Mouse (Mus musculus) G1E (cell line): ENCODE measurements at regions not wholly inside any gene's neighbourhood (a gene's known extent, or its start where the extent isn't known, plus 50 kb on each side); places are given as distances from the start of the nearest gene placed in this dataset.

Experiments used
- ATAC-seq: 2 replicates; pipeline ENCODE4 v1.8.0; 2016; ENCODE audit warnings: mild to moderate bottlenecking; ENCODE audit not compliant: insufficient number of reproducible peaks, poor library complexity, low FRiP score, severe bottlenecking; ENCODE audit errors: extremely low read depth
- DNase-seq: peaks from one replicate; pipeline ENCODE4 v3.0.0; 2012; ENCODE audit warnings: low spot score
- H3K27me3 ChIP-seq: 2 replicates; pipeline ENCODE4 v1.6.1; 2012; ENCODE audit warnings: mild to moderate bottlenecking, low read length, inconsistent platforms; ENCODE audit not compliant: insufficient read depth
- H3K36me3 ChIP-seq: replicated peaks from 2 replicates; pipeline ENCODE3; 2012; ENCODE audit warnings: mild to moderate bottlenecking, inconsistent platforms
- H3K4me1 ChIP-seq: 2 replicates; pipeline ENCODE4 v1.6.1; 2012; ENCODE audit warnings: low read depth, low read length, inconsistent platforms, mixed read lengths; ENCODE audit not compliant: insufficient read depth
- H3K4me3 ChIP-seq: 2 replicates; pipeline ENCODE4 v1.5.1; 2012; ENCODE audit warnings: low read depth, mild to moderate bottlenecking, inconsistent platforms, low read length, moderate library complexity, mixed read lengths
- H3K9me3 ChIP-seq: replicated peaks from 2 replicates; pipeline ENCODE4 v1.6.1; 2012; ENCODE audit warnings: inconsistent platforms
- CTCF ChIP-seq: IDR thresholded peaks from 2 replicates; pipeline ENCODE4 v1.5.1; 2012; ENCODE audit warnings: low read depth, low read length, inconsistent platforms, mixed read lengths
- GATA1 ChIP-seq: IDR thresholded peaks from 2 replicates; pipeline ENCODE4 v1.6.1; 2012; ENCODE audit warnings: borderline replicate concordance, low read length, inconsistent platforms, mixed read lengths
- GATA2 ChIP-seq: IDR thresholded peaks from 2 replicates; pipeline ENCODE4 v1.6.1; 2012; ENCODE audit warnings: low read depth, low read length, inconsistent platforms, borderline replicate concordance
- POLR2AphosphoS5 ChIP-seq: IDR thresholded peaks from 2 replicates; pipeline ENCODE4 v1.6.1; 2012; ENCODE audit warnings: low read depth, low read length, inconsistent platforms; ENCODE audit not compliant: insufficient replicate concordance
- TAL1 ChIP-seq: conservative IDR thresholded peaks from 2 replicates; pipeline ENCODE4 v1.6.1; 2012; ENCODE audit warnings: low read depth, low read length, inconsistent platforms, mixed read lengths

- no peaks in the 10 kb centered on the region for H3K9me3 ChIP-seq
- TF ChIP-seq TAL1 (no peak), POLR2AphosphoS5 (no peak), GATA2 (no peak), GATA1 (no peak), CTCF (no peak)
- peak; percentile 63 for ATAC-seq
- H3K4me3 ChIP-seq, result peak overlapping the region; percentile 65
- peaks cover 54% of the 10 kb centered on the region for H3K36me3 ChIP-seq
- peak; percentile 48 for DNase-seq
- peaks cover 56% of the 10 kb centered on the region for H3K4me1 ChIP-seq
- no peaks in the 10 kb centered on the region for H3K27me3 ChIP-seq
Observed at GRCm38 (mm10) chr16:29833875-29834274, 230.3 kb upstream of the Hes1 start.

- DNase-seq, result peak; percentile 44
- H3K4me1 ChIP-seq, result peaks cover 64% of the 10 kb centered on the region
- H3K9me3 ChIP-seq, result no peaks in the 10 kb centered on the region
- TF ChIP-seq CTCF, result no peak
- no peak for TF ChIP-seq POLR2AphosphoS5
- no peak for TF ChIP-seq GATA2
- no peak for TF ChIP-seq GATA1
- TF ChIP-seq TAL1, result no peak
- H3K36me3 ChIP-seq, result peaks cover 46% of the 10 kb centered on the region
- ATAC-seq, result 0 out of 2 replicates have a peak, but pooled peaks have one; percentile 30
- peak overlapping the region; percentile 65 for H3K4me3 ChIP-seq
- H3K27me3 ChIP-seq, result no peaks in the 10 kb centered on the region
Observed at GRCm38 (mm10) chr16:29834669-29835068, 229.5 kb upstream of the Hes1 start.

GRCm38 (mm10) chr16:29837025-29837629 lies 227.1 kb upstream of the Hes1 start:
- no peak for TF ChIP-seq GATA2
- no peak for TF ChIP-seq POLR2AphosphoS5
- no peak for TF ChIP-seq CTCF
- no peak for TF ChIP-seq TAL1
- TF ChIP-seq GATA1, result no peak
- Histone ChIP-seq H3K27me3 (no peaks in the 10 kb centered on the region), H3K9me3 (no peaks in the 10 kb centered on the region), H3K4me3 (no peak overlapping the region), H3K4me1 (peaks cover 79% of the 10 kb centered on the region), H3K36me3 (peaks cover 30% of the 10 kb centered on the region)
- no peak for ATAC-seq
- no peak for DNase-seq

DNA sequence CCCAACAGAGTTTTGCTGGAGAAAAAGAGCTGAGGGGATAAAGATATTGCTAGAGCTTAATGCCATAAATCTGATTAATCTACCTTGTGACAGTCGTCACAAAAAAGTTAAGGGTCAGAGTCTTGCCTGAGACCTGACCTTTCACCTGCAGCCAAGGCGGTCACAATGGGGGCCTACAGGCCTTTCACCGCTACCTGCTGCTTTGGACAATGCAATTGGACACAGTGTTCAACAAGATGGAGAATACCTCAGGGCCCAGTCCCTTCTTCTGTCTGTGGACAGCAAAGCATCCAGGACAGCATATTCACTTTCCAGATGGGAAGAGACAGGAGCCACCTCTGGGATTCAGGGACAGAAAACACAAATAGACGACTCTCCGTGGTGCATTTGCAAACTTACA lies 226.3 kb upstream of the Hes1 start:
- H3K36me3 ChIP-seq, result peaks cover 29% of the 10 kb centered on the region
- TF ChIP-seq GATA1, result no peak
- TF ChIP-seq TAL1, result no peak
- no peak for TF ChIP-seq POLR2AphosphoS5
- TF ChIP-seq GATA2, result no peak
- TF ChIP-seq CTCF, result no peak
- H3K4me3 ChIP-seq, result no peak overlapping the region
- H3K4me1 ChIP-seq, result peaks cover 82% of the 10 kb centered on the region
- H3K9me3 ChIP-seq, result no peaks in the 10 kb centered on the region
- H3K27me3 ChIP-seq, result no peaks in the 10 kb centered on the region
- no peak for DNase-seq
- no peak for ATAC-seq

DNA sequence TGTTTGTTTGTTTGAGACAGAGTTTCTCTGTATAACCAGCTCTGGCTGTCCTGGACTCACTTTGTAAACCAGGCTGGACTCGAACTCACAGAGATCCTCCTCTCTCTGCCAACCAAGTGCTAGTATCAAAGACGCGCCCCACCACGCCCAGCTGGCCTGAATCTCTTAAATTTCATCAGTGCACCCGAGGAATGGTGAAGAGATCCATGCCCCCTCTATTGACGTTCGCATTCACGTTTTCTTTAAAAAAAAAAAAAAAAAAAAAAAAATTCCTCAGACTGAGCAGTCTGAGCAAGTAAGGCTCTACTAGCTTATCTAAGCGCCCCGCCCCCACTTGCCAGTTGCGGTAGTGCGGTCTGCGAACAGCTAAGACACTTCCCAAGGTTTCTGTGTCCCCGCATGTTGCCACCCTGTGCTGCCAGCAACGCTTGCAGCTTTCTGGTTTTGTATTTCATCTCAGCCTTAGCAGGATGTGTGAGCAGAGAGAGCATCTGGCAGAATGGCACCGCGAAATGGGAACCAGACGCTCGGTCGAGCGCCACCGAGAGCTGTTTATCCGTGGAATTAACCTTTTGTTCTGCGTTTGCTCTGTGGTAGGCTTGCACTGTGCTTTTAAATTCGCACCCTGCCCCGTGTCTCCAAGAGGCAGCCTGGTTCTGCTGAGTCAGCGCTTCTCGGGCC lies 225.1 kb upstream of the Hes1 start:
- no peaks in the 10 kb centered on the region for H3K27me3 ChIP-seq
- H3K4me3 ChIP-seq, result peak overlapping the region; percentile 62; the same call in 1 of the 2 replicates
- DNase-seq (peak; percentile 33), ATAC-seq (peak; percentile 11; the same call in 1 of the 2 replicates)
- no peaks in the 10 kb centered on the region for H3K9me3 ChIP-seq
- peaks cover 25% of the 10 kb centered on the region for H3K36me3 ChIP-seq
- TF ChIP-seq CTCF, result no peak
- no peak for TF ChIP-seq GATA2
- TF ChIP-seq GATA1, result no peak
- no peak for TF ChIP-seq POLR2AphosphoS5
- TF ChIP-seq TAL1, result no peak
- peaks cover 87% of the 10 kb centered on the region for H3K4me1 ChIP-seq

- H3K27me3 ChIP-seq, result no peaks in the 10 kb centered on the region
- H3K36me3 ChIP-seq, result peaks cover 30% of the 10 kb centered on the region
- TF ChIP-seq CTCF, result no peak
- no peak for TF ChIP-seq GATA2
- TF ChIP-seq GATA1, result no peak
- TF ChIP-seq POLR2AphosphoS5, result no peak
- TF ChIP-seq TAL1, result no peak
- peaks cover 92% of the 10 kb centered on the region for H3K4me1 ChIP-seq
- no peaks in the 10 kb centered on the region for H3K9me3 ChIP-seq
- no peak for DNase-seq
- no peak for ATAC-seq
- H3K4me3 ChIP-seq, result peak overlapping the region; percentile 62; the same call in 1 of the 2 replicates
Observed at GRCm38 (mm10) chr16:29839662-29840001, 224.6 kb upstream of the Hes1 start.
